8 mouse cellular contexts compared by ENCODE assay signal in the genomic region with DNA sequence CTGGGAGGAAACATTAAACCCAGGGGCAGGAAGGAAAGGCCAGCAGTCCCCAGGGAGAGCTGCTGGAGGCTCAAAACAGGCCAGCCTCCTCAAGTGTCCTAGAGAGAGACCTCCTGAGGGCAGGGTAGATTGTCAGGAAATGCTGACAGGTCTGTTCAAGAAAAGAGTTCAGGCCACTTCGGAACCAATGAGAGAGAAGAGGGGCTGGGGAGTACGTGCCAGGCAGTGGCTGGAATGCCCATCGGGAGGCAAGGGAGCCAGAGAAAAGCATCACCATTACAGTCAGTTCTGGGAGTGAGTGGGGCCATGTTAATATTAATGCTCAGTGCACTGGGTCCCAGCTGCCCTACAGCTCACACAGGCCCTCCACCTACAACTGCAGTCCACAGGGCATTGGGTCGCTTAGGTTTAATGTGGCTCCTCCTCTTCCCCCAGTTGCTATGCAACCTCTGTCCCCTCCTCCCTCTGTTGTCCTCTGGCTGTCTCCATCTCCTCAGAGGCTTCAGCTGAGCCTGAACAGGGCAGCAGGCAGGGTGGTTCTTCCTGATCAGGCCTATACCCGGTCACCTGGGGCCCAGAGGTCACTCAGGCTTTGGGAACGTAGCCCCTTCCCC. TPM values are rescaled to one million over a fixed set of nuclear protein-coding genes. Genes with fewer than 3 reads are reported as not detected.
DNase-seq lines count a peak whose midpoint lies in the region; TF ChIP-seq lines count a peak whose summit lies in the region.

No protein-coding gene starts in this region.

- peak overlapping the region; percentile 34; the same call in 1 of the 2 replicates for H3K4me2 ChIP-seq in CH12.LX (ENCODE audit: insufficient read depth, low read depth, poor library complexity, severe bottlenecking)

- H3K79me2 ChIP-seq in CH12.LX (replicated peaks; ENCODE audit: control insufficient read depth, extremely low read depth, insufficient read depth, poor library complexity, severe bottlenecking): no peaks in the 10 kb centered on the region

- no peaks in the 10 kb centered on the region for H3K27me3 ChIP-seq in CH12.LX (replicated peaks)

- no peaks in the 10 kb centered on the region for H3K9me3 ChIP-seq in CH12.LX (replicated peaks; ENCODE audit: low read length)

- TF ChIP-seq CTCF in CH12.LX (conservative IDR thresholded peaks at IDR 0.05 in 1 of 2, IDR thresholded peaks at IDR 0.05 in 1 of 2; ENCODE audit: low read depth in 2 of 2, low read length in 2 of 2): no peak

- H3K9ac ChIP-seq in CH12.LX (ENCODE audit: insufficient read depth, low read depth): no peak overlapping the region

- dilution Hi-C loops in CH12.LX (cut with MboI; ENCODE audit: extremely low pct_ligation_motif_present, extremely low pct_unique_long_range_greater_than_20kb, low sequenced_read_pairs): no loop called here

- peak; percentile 85 for DNase-seq in CH12.LX (ENCODE audit: extremely low read depth)
- peak; percentile 65 for DNase-seq in embryo, embryonic 9.5 days (ENCODE audit: extremely low spot score)
- DNase-seq in kidney, adult 18-20 months: peak; percentile 68
- peak; percentile 62 for DNase-seq in mesoderm, embryonic 11.5 days (ENCODE audit: low read depth, low spot score)
- no peak for DNase-seq in cerebellum, postnatal 10 days
- DNase-seq in cerebellum, adult 11-12 months: no peak
- no peak for DNase-seq in left cerebral cortex, adult 9 months (ENCODE audit: low spot score in 2 of 2)
- no peak for DNase-seq in urinary bladder, postnatal 36 days (ENCODE audit: low spot score in 2 of 2)

- peak; percentile 53 for TF ChIP-seq POLR2A in CH12.LX (IDR thresholded peaks at IDR 0.05; ENCODE audit: low read depth, low read length)

- no peaks in the 10 kb centered on the region for H3K36me3 ChIP-seq in CH12.LX (replicated peaks in 1 of 2; ENCODE audit: control insufficient read depth in 1 of 2, insufficient read depth in 1 of 2, low read length in 1 of 2)

- in situ Hi-C loops in CH12.LX (cut with MboI; ENCODE audit: low pct_ligation_motif_present, low pct_unique_long_range_greater_than_20kb, low sequenced_read_pairs): loop anchor here (10.0 kb wide), 1 partner anchor 186 kb away; a partner anchor contains a TSS

- no peak overlapping the region for H3K4me3 ChIP-seq in CH12.LX (replicated peaks in 1 of 3; ENCODE audit: low read depth in 2 of 3, low read length in 2 of 3, poor library complexity in 1 of 3)

- H3K27ac ChIP-seq in CH12.LX (ENCODE audit: insufficient read depth, low read depth): peak overlapping the region; percentile 78

- peaks cover 25 to 37% of the 10 kb centered on the region in 2 experiments for H3K4me1 ChIP-seq in CH12.LX (ENCODE audit: control insufficient read depth in 1 of 2, insufficient read depth in 2 of 2)

- TF ChIP-seq RAD21 in CH12.LX (IDR thresholded peaks at IDR 0.05; ENCODE audit: low read depth, low read length): no peak

- TF ChIP-seq EP300 in CH12.LX (IDR thresholded peaks at IDR 0.05; ENCODE audit: low read length): no peak

TF ChIP-seq in CH12.LX, 34 proteins besides CTCF, POLR2A, EP300 and RAD21:
- no peak for TF ChIP-seq PAX5 (IDR thresholded peaks at IDR 0.05; ENCODE audit: low read length)
- TF ChIP-seq TCF12 (IDR thresholded peaks at IDR 0.05; ENCODE audit: low read depth, low read length): peak; percentile 32; the same call in 1 of the 2 replicates
- 0 out of 2 replicates have a peak, but pooled peaks have one; percentile 27 for TF ChIP-seq TBP (conservative IDR thresholded peaks at IDR 0.05; ENCODE audit: low read depth, low read length)
TF ChIP-seq in CH12.LX: peak in this region for 2.

RNA-seq across cellular contexts. Expression of a gene that starts 21.4 kb away (rescaled TPM):
- total RNA-seq in CH12.LX (2012; rRNA removed): 0.59 and 1.1 TPM in 2 replicates
- total RNA-seq in CH12.LX (2014; rRNA removed): 0.12 and 0.17 TPM in 2 replicates
- 0.26 and 0.33 TPM in 2 replicates for polyA plus RNA-seq in CH12.LX (2012; ENCODE audit: insufficient read length, low read depth)

Comparison
In these comparisons a context has a peak if more than half of its experiments do, and no peak if none do; other contexts are left out.
1. DNase-seq: peak in CH12.LX (single experiment), embryo, embryonic 9.5 days (single experiment), kidney, adult 18-20 months (single experiment) and mesoderm, embryonic 11.5 days (single experiment); none in cerebellum, postnatal 10 days (0 of 2), cerebellum, adult 11-12 months (single experiment), left cerebral cortex, adult 9 months (0 of 2) and urinary bladder, postnatal 36 days (0 of 2).